Mouse (Mus musculus): ENCODE measurements around the gene Fry. TPM values are rescaled to one million over a fixed set of nuclear protein-coding genes. Genes with fewer than 3 reads are reported as not detected.

The Fry gene
- polyA plus RNA-seq, 1 experiment from 2014 or later = 10.2 TPM

- no peaks in the 10 kb centered on the region for H3K9me3 ChIP-seq
- no peaks in the 10 kb centered on the region for H3K36me3 ChIP-seq
- H3K27ac ChIP-seq = no peak overlapping the region
- no peaks in the 10 kb centered on the region for H3K4me1 ChIP-seq
- no peak overlapping the region for H3K4me3 ChIP-seq
- no peaks in the 10 kb centered on the region for H3K27me3 ChIP-seq
- 39% methylated on average over 7 of the region's 7 CpGs for WGBS
- no peak overlapping the region for H3K4me2 ChIP-seq (replicated peaks)
- ATAC-seq (ENCODE audit: insufficient number of reproducible peaks, insufficient read depth, low FRiP score, low TSS enrichment) = no peak
- no peak overlapping the region for H3K9ac ChIP-seq
Observed at GRCm38 (mm10) chr5:150441690-150442089, 323.2 kb downstream of the Fry start.

DNA sequence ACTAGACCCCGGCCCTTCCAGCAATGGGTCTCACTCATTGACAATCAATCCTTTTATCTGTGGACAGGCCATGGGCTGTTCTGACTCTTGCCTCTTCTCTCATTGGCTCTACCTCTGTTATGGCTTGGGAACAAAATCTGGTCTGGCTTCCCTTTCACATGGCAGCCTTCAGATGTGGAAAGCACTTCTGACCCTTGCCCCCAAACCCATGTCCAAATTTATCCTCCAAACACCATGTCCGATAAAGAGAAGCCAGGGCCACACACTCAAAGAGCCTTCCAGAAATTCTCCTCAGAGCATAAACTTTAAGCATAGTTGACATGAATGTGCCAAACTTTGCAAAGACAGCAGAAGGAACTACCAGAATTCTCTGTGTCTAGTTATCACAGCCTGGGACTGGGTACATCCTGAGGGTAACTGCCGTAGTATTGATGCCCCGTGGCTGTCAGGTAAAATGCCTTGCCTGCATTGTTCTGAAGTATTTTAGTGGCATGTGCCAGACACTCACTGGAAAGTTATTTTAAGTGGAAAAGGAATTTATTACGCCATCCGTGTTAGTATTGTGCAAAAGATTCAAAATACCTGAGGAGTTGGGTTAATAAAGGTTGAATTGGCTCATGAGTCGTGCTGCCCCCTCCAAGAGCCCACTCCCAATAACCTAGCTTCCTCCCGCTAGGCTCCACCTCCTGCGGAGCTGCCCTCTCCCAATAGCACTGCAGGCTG lies 333.0 kb downstream of the Fry start:
- WGBS = 81% methylated on average over 9 of the region's 9 CpGs
- Histone ChIP-seq H3K27ac (no peak overlapping the region), H3K4me2 (replicated peaks) (no peak overlapping the region), H3K4me3 (no peak overlapping the region), H3K36me3 (peaks cover 5% of the 10 kb centered on the region), H3K9ac (no peak overlapping the region), H3K27me3 (no peaks in the 10 kb centered on the region), H3K9me3 (0 out of 2 replicates have a peak, but pooled peaks cover 4% of the 10 kb centered on the region), H3K4me1 (no peaks in the 10 kb centered on the region)
- ATAC-seq (ENCODE audit: insufficient number of reproducible peaks, insufficient read depth, low FRiP score, low TSS enrichment) = no peak

DNA sequence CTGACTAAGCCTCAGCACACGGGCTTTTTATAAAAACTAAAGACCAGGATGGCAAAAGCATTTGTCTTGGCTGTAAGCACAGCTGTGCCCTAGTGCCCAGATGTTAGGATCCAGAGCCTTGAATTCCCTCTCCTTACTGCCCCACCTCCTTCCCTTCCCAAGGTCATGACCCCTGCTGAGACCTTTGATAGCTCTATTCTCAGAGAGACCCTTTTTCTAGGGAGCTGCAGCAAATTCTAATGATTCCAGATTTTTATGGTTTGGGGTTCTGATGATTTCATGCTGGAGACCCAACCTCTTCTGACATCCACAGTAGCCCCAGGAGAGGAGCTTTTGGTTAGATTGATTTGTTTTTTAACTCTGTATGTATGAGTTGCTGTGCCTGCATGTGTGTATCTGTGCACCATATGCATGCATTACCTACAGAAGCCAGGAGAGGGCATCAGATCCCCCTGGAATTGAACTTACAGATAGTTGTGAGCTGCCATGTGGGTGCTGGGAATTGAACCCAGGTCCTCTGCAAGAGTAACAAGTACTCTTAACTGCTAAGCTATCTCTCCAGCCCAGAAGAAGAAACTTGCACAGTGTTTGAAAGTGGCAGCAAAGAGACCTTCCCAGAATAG lies 333.7 kb downstream of the Fry start:
- ATAC-seq (ENCODE audit: insufficient number of reproducible peaks, insufficient read depth, low FRiP score, low TSS enrichment) = no peak
- H3K9ac ChIP-seq = no peak overlapping the region
- H3K4me3 ChIP-seq = no peak overlapping the region
- no peak overlapping the region for H3K4me2 ChIP-seq (replicated peaks)
- H3K9me3 ChIP-seq = 0 out of 2 replicates have a peak, but pooled peaks cover 4% of the 10 kb centered on the region
- no peaks in the 10 kb centered on the region for H3K27me3 ChIP-seq
- no peak overlapping the region for H3K27ac ChIP-seq
- WGBS = 27% methylated on average over 1 of the region's 1 CpGs
- no peaks in the 10 kb centered on the region for H3K4me1 ChIP-seq
- peaks cover 5% of the 10 kb centered on the region for H3K36me3 ChIP-seq

GRCm38 (mm10) chr5:150452671-150453070 lies 334.2 kb downstream of the Fry start:
- H3K4me2 ChIP-seq (replicated peaks) = no peak overlapping the region
- H3K27me3 ChIP-seq = no peaks in the 10 kb centered on the region
- 0 out of 2 replicates have a peak, but pooled peaks cover 4% of the 10 kb centered on the region for H3K9me3 ChIP-seq
- ATAC-seq (ENCODE audit: insufficient number of reproducible peaks, insufficient read depth, low FRiP score, low TSS enrichment) = no peak
- H3K4me3 ChIP-seq = no peak overlapping the region
- no peak overlapping the region for H3K27ac ChIP-seq
- no peak overlapping the region for H3K9ac ChIP-seq
- peaks cover 5% of the 10 kb centered on the region for H3K36me3 ChIP-seq
- H3K4me1 ChIP-seq = no peaks in the 10 kb centered on the region

GRCm38 (mm10) chr5:150453490-150453889 lies 335.0 kb downstream of the Fry start:
- ATAC-seq (ENCODE audit: insufficient number of reproducible peaks, insufficient read depth, low FRiP score, low TSS enrichment) = no peak
- 0 out of 2 replicates have a peak, but pooled peaks cover 4% of the 10 kb centered on the region for H3K9me3 ChIP-seq
- H3K27me3 ChIP-seq = no peaks in the 10 kb centered on the region
- WGBS = 79% methylated on average over 4 of the region's 4 CpGs
- no peak overlapping the region for H3K4me2 ChIP-seq (replicated peaks)
- H3K36me3 ChIP-seq = peaks cover 5% of the 10 kb centered on the region
- H3K4me1 ChIP-seq = peaks cover 4% of the 10 kb centered on the region; the same call in 1 of the 2 replicates
- no peak overlapping the region for H3K27ac ChIP-seq
- no peak overlapping the region for H3K9ac ChIP-seq
- H3K4me3 ChIP-seq = no peak overlapping the region

DNA sequence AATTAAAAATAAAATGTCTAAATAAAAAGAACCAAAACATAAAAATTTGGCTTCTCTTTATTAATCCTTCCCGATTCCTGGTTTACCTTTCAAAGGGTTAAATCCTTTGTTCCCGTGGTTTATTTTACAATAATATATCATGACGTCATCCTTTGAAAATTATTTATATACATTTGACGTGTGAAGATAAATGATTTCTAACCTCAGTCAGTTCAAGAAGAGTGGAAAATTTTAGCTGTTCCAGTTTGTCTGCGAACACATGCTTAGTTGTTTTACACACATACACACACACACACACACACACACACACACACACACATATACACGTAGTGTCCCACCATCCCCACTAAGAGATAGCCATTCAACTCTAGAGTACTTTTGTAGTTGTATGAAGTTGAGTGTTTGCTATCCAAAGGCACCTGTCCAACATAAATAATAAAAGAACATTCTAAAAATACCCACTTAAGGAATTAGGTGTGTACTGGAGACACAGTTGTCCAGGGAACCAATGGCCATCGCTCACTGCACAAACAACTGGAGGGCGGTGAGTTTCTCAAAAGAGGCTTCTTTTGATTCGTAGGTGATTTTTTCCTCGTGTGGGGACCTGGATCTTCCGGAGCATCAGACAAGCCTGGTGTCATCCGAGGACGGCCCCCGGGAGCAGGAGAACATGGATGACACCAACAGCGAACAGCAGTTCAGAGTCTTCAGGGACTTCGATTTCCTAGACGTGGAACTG lies 338.9 kb downstream of the Fry start:
- H3K4me1 ChIP-seq = peaks cover 10% of the 10 kb centered on the region; the same call in 1 of the 2 replicates
- no peak for ATAC-seq (ENCODE audit: insufficient number of reproducible peaks, insufficient read depth, low FRiP score, low TSS enrichment)
- no peak overlapping the region for H3K9ac ChIP-seq
- H3K4me2 ChIP-seq (replicated peaks) = peak overlapping the region; percentile 18; the same call in 1 of the 2 replicates
- no peak overlapping the region for H3K4me3 ChIP-seq
- H3K27me3 ChIP-seq = no peaks in the 10 kb centered on the region
- peaks cover 3% of the 10 kb centered on the region; the same call in 1 of the 2 replicates for H3K36me3 ChIP-seq
- 85% methylated on average over 17 of the region's 17 CpGs for WGBS
- H3K27ac ChIP-seq = no peak overlapping the region
- H3K9me3 ChIP-seq = 0 out of 2 replicates have a peak, but pooled peaks cover 4% of the 10 kb centered on the region

- 0 out of 2 replicates have a peak, but pooled peaks cover 4% of the 10 kb centered on the region for H3K9me3 ChIP-seq
- H3K4me2 ChIP-seq (replicated peaks) = peak overlapping the region; percentile 18
- no peak overlapping the region for H3K4me3 ChIP-seq
- no peak overlapping the region for H3K9ac ChIP-seq
- H3K27me3 ChIP-seq = no peaks in the 10 kb centered on the region
- peaks cover 10% of the 10 kb centered on the region; the same call in 1 of the 2 replicates for H3K4me1 ChIP-seq
- H3K36me3 ChIP-seq = no peaks in the 10 kb centered on the region; the same call in 1 of the 2 replicates
- 40% methylated on average over 17 of the region's 17 CpGs for WGBS
- H3K27ac ChIP-seq = peak overlapping the region; percentile 47; the same call in 1 of the 2 replicates
- peak; percentile 39; the same call in 1 of the 2 replicates for ATAC-seq (ENCODE audit: insufficient number of reproducible peaks, insufficient read depth, low FRiP score, low TSS enrichment)
Observed at GRCm38 (mm10) chr5:150457904-150458739, 339.7 kb downstream of the Fry start.

DNA sequence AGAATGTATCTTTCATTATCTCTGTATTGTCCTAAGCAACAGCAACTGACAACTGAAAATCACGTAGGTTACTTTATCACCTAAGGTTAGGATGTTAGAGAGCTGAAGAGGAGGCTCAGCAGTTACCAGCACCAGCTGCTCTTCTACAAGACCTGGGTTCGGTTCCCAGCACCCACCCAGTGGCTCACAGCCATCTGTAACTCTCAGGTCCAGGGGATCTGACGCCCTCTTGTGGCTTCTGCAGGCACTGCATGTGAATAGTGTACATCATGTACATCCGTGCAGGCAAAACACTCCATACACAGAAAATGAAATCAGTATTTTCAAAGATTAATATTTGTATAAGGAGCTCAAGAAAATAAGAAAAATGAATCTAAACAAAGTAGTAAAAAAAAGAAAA lies 341.4 kb downstream of the Fry start:
- Histone ChIP-seq H3K9me3 (no peaks in the 10 kb centered on the region), H3K4me1 (peaks cover 10% of the 10 kb centered on the region; the same call in 1 of the 2 replicates), H3K27me3 (no peaks in the 10 kb centered on the region), H3K4me2 (replicated peaks) (no peak overlapping the region), H3K36me3 (no peaks in the 10 kb centered on the region), H3K9ac (no peak overlapping the region), H3K4me3 (no peak overlapping the region), H3K27ac (no peak overlapping the region)
- ATAC-seq (ENCODE audit: insufficient number of reproducible peaks, insufficient read depth, low FRiP score, low TSS enrichment) = no peak
- WGBS = 80% methylated on average over 4 of the region's 4 CpGs

- 68% methylated on average over 3 of the region's 3 CpGs for WGBS
- Histone ChIP-seq H3K9me3 (no peaks in the 10 kb centered on the region), H3K4me2 (replicated peaks) (no peak overlapping the region), H3K27me3 (no peaks in the 10 kb centered on the region), H3K4me3 (no peak overlapping the region), H3K4me1 (no peaks in the 10 kb centered on the region), H3K9ac (no peak overlapping the region), H3K27ac (no peak overlapping the region), H3K36me3 (no peaks in the 10 kb centered on the region)
- ATAC-seq (ENCODE audit: insufficient number of reproducible peaks, insufficient read depth, low FRiP score, low TSS enrichment) = no peak
Observed at GRCm38 (mm10) chr5:150464721-150465120, 346.3 kb downstream of the Fry start.

DNA sequence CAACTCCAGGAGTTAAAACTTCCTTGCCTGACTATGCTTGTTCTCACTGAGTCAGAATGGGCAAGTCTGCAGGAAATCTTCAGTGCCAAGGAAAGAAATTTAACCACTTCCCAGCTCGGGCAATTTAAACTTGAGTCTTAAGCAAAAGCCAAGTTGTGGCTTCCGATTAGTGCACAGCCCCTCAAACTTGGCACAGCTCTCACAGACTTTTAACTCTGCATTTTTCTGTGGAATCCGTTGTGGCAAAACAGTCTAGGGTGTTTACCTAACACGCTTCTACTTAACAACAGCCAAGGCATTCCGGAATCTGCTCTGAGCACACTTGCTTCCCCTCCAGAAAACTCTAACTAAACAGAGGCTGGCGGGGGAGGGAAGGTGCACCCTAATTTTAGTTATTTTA lies 346.8 kb downstream of the Fry start:
- ATAC-seq (ENCODE audit: insufficient number of reproducible peaks, insufficient read depth, low FRiP score, low TSS enrichment) = no peak
- 83% methylated on average over 6 of the region's 6 CpGs for WGBS
- no peaks in the 10 kb centered on the region for H3K36me3 ChIP-seq
- H3K27ac ChIP-seq = no peak overlapping the region
- no peaks in the 10 kb centered on the region for H3K27me3 ChIP-seq
- H3K9me3 ChIP-seq = no peaks in the 10 kb centered on the region
- no peak overlapping the region for H3K9ac ChIP-seq
- no peak overlapping the region for H3K4me3 ChIP-seq
- H3K4me1 ChIP-seq = no peaks in the 10 kb centered on the region
- no peak overlapping the region for H3K4me2 ChIP-seq (replicated peaks)

- no peak overlapping the region for H3K4me2 ChIP-seq (replicated peaks)
- H3K4me3 ChIP-seq = no peak overlapping the region
- H3K27ac ChIP-seq = no peak overlapping the region
- no peaks in the 10 kb centered on the region for H3K9me3 ChIP-seq
- no peak overlapping the region for H3K9ac ChIP-seq
- no peaks in the 10 kb centered on the region for H3K4me1 ChIP-seq
- H3K27me3 ChIP-seq = no peaks in the 10 kb centered on the region
- WGBS = 78% methylated on average over 12 of the region's 12 CpGs
- H3K36me3 ChIP-seq = no peaks in the 10 kb centered on the region
- ATAC-seq (ENCODE audit: insufficient number of reproducible peaks, insufficient read depth, low FRiP score, low TSS enrichment) = peak; percentile 56; the same call in 1 of the 2 replicates
Observed at GRCm38 (mm10) chr5:150466132-150466531, 347.7 kb downstream of the Fry start.
